Mouse (Mus musculus) CD4-positive helper T cell, adult 2 months (primary cell): ENCODE data around the gene Kcnmb4.
A peak's percentile ranks its signal among the peaks of the same experiment; 100 is the strongest.

Source experiments
- DNase-seq: peaks from one replicate; pipeline ENCODE4 v3.0.0-alpha.2; 2012; ENCODE audit warnings: low read depth, missing footprints, low spot score

Gene Kcnmb4

GRCm38 (mm10) chr10:116402742-116403425, 70.8 kb downstream of the Kcnmb4 start:
- no peak for DNase-seq

- DNase-seq: no peak
These were observed 75.7 kb downstream of the Kcnmb4 start for GRCm38 (mm10) chr10:116397973-116398372.

- DNase-seq: peak; percentile 48
These were observed 76.1 kb downstream of the Kcnmb4 start for GRCm38 (mm10) chr10:116397573-116397972.

GRCm38 (mm10) chr10:116396966-116397365, 76.7 kb downstream of the Kcnmb4 start:
- DNase-seq: peak; percentile 36

GRCm38 (mm10) chr10:116396279-116396678, 77.4 kb downstream of the Kcnmb4 start:
- peak; percentile 45 for DNase-seq

- DNase-seq: no peak
These were observed 79.1 kb downstream of the Kcnmb4 start for GRCm38 (mm10) chr10:116394585-116394984.

- DNase-seq: no peak
These were observed 79.7 kb downstream of the Kcnmb4 start for GRCm38 (mm10) chr10:116393790-116394475.

GRCm38 (mm10) chr10:116388840-116389239, 84.8 kb downstream of the Kcnmb4 start:
- no peak for DNase-seq

- no peak for DNase-seq
These were observed 87.2 kb downstream of the Kcnmb4 start for GRCm38 (mm10) chr10:116386391-116386885.

- DNase-seq: no peak
These were observed 89.3 kb downstream of the Kcnmb4 start for GRCm38 (mm10) chr10:116384401-116384800.

- DNase-seq: no peak
These were observed 90.6 kb downstream of the Kcnmb4 start for GRCm38 (mm10) chr10:116382826-116383685.

- DNase-seq: no peak
These were observed 96.8 kb downstream of the Kcnmb4 start for GRCm38 (mm10) chr10:116376853-116377252.

- no peak for DNase-seq
These were observed 99.6 kb downstream of the Kcnmb4 start for GRCm38 (mm10) chr10:116374111-116374510.

- no peak for DNase-seq
These were observed 102.5 kb downstream of the Kcnmb4 start for GRCm38 (mm10) chr10:116370991-116371725.
